In the genomic region with DNA sequence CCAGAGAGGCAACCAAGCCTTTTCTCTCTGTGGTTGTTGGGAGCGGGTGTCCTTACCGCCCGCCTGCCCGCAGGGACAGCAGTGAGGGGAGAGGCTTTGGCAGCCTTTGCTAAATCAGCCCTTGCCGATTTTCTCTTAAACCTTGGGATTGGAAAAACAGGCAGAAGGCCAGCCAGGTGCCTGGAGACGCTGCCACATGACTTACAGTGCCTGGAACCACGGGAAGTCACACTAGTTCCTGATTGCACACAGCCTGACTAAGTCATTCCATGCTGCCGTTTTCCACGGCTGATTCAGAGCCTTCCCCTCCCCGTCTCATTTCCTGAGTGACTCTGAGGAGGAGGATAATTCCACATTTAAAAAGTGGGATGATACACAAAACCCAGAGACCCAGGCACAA, we compare ENCODE assay signal across 11 mouse cellular contexts. TPM values are rescaled to one million over a fixed set of nuclear protein-coding genes. Genes with fewer than 3 reads are reported as not detected.
DNase-seq lines count a peak whose midpoint lies in the region; ATAC-seq and TF ChIP-seq lines count a peak whose summit lies in the region.
"Had no signal": no experiment of that assay in that cellular context is flagged by ENCODE, and none has a peak within 500 bp of the region (broad histone marks: within the 10 kb centered on the region; RNA-seq: fewer than 3 reads in every experiment).

No protein-coding gene starts in this region.

- no peak for TF ChIP-seq CTCF in E14TG2a.4 (conservative IDR thresholded peaks at IDR 0.05; ENCODE audit: low read length)
- TF ChIP-seq CTCF in liver, postnatal 0 days (IDR thresholded peaks at IDR 0.05; ENCODE audit: low read depth), result no peak

- H3K4me3 ChIP-seq in E14TG2a.4 (replicated peaks; ENCODE audit: low read length), result peak overlapping the region; percentile 58
- H3K4me3 ChIP-seq in liver, postnatal 0 days (ENCODE audit: low read depth, low read length), result no peak overlapping the region
- H3K4me3 ChIP-seq in forebrain, embryonic 11.5 days (ENCODE audit: low read depth, low read length), result no peak overlapping the region
- H3K4me3 ChIP-seq: forebrain, embryonic 15.5 days; liver, embryonic 15.5 days had no signal

- H3K36me3 ChIP-seq in E14TG2a.4 (ENCODE audit: insufficient read depth, low read length), result no peaks in the 10 kb centered on the region
- no peaks in the 10 kb centered on the region for H3K36me3 ChIP-seq in liver, postnatal 0 days (replicated peaks; ENCODE audit: insufficient read depth, low read length)
- no peaks in the 10 kb centered on the region for H3K36me3 ChIP-seq in forebrain, embryonic 11.5 days (ENCODE audit: control insufficient read depth, insufficient read depth, low read length)
- H3K36me3 ChIP-seq: forebrain, embryonic 15.5 days; liver, embryonic 15.5 days had no signal

- WGBS in liver, postnatal 0 days (ENCODE audit: insufficient replicate concordance), result 61% methylated on average over 10 of the region's 10 CpGs
- 68% methylated on average over 10 of the region's 10 CpGs for WGBS in forebrain, embryonic 11.5 days

- intact Hi-C loops in heart, postnatal 10 days (cut with DNase I), result no loop called here

- H3K4me2 ChIP-seq in liver, postnatal 0 days (ENCODE audit: low read depth, low read length), result no peak overlapping the region
- no peak overlapping the region for H3K4me2 ChIP-seq in forebrain, embryonic 11.5 days (ENCODE audit: low read depth, low read length, severe bottlenecking)
- H3K4me2 ChIP-seq: forebrain, embryonic 15.5 days; liver, embryonic 15.5 days had no signal

- H3K27ac ChIP-seq in liver, postnatal 0 days (ENCODE audit: low read depth), result no peak overlapping the region
- H3K27ac ChIP-seq in forebrain, embryonic 11.5 days (ENCODE audit: low read depth, low read length), result no peak overlapping the region
- H3K27ac ChIP-seq: forebrain, embryonic 15.5 days; liver, embryonic 15.5 days had no signal

- no peaks in the 10 kb centered on the region for H3K9me3 ChIP-seq in E14TG2a.4 (ENCODE audit: low read length)
- no peaks in the 10 kb centered on the region for H3K9me3 ChIP-seq in liver, postnatal 0 days (ENCODE audit: low read length)
- no peaks in the 10 kb centered on the region for H3K9me3 ChIP-seq in forebrain, embryonic 11.5 days (ENCODE audit: control insufficient read depth, low read length)
- H3K9me3 ChIP-seq: forebrain, embryonic 15.5 days; liver, embryonic 15.5 days had no signal

- no peak for TF ChIP-seq EP300 in liver, postnatal 0 days (IDR thresholded peaks at IDR 0.05; ENCODE audit: low read depth)

- peaks cover 71% of the 10 kb centered on the region for H3K4me1 ChIP-seq in E14TG2a.4 (replicated peaks; ENCODE audit: low read depth, low read length)
- peaks cover 4% of the 10 kb centered on the region; the same call in 1 of the 2 replicates for H3K4me1 ChIP-seq in liver, postnatal 0 days (ENCODE audit: insufficient read depth)
- H3K4me1 ChIP-seq in forebrain, embryonic 11.5 days (replicated peaks; ENCODE audit: control insufficient read depth, insufficient read depth, low read length), result peaks cover 10% of the 10 kb centered on the region; the same call in 1 of the 2 replicates
- H3K4me1 ChIP-seq: liver, embryonic 15.5 days had no signal

- H3K9ac ChIP-seq in liver, postnatal 0 days (replicated peaks), result no peak overlapping the region
- H3K9ac ChIP-seq in forebrain, embryonic 11.5 days (ENCODE audit: low read length), result no peak overlapping the region
- H3K9ac ChIP-seq: forebrain, embryonic 15.5 days; liver, embryonic 15.5 days had no signal

- ATAC-seq in liver, postnatal 0 days, result no peak
- ATAC-seq in forebrain, embryonic 11.5 days (replicated peaks; ENCODE audit: low FRiP score), result no peak
- ATAC-seq: forebrain, embryonic 15.5 days had no signal

- no peaks in the 10 kb centered on the region for H3K27me3 ChIP-seq in E14TG2a.4 (ENCODE audit: insufficient read depth, low read length)
- no peaks in the 10 kb centered on the region for H3K27me3 ChIP-seq in liver, postnatal 0 days (ENCODE audit: insufficient read depth, low read length)
- H3K27me3 ChIP-seq in forebrain, embryonic 11.5 days (ENCODE audit: control insufficient read depth, insufficient read depth, low read length), result no peaks in the 10 kb centered on the region
- H3K27me3 ChIP-seq: forebrain, embryonic 15.5 days; liver, embryonic 15.5 days had no signal

- DNase-seq in heart, adult 8-10 months (ENCODE audit: low spot score), result peak; percentile 40
- no peak for DNase-seq in heart, postnatal 10 days
- peak; percentile 34 to 58 for DNase-seq in cerebellum, postnatal 25 days
- DNase-seq in kidney, adult 9 months, result peak; percentile 75
- DNase-seq in layer of hippocampus, postnatal 14 days (ENCODE audit: low spot score in 2 of 2), result no peak
- DNase-seq in liver, postnatal 0 days, result no peak
- no peak for DNase-seq in forebrain, embryonic 11.5 days (ENCODE audit: low spot score)
- DNase-seq: spleen, adult 18-20 months had no signal

RNA-seq across cellular contexts. Expression of gene Rcan1, which starts 47.3 kb away (rescaled TPM):
- total RNA-seq in heart, adult 8-10 months (2022), result 100 to 1,000 TPM in 1 of 4 experiments, 10 to 100 TPM in 3; 51.0 to 123 (median 71.2) TPM
- total RNA-seq in heart, postnatal 10 days (2021), result 10 to 100 TPM; 87.4 to 90.2 TPM
- 10 to 100 TPM; 39.5 to 40.3 TPM for total RNA-seq in layer of hippocampus, postnatal 14 days (2021)
- polyA plus RNA-seq in liver, postnatal 0 days (2015; fragmentation: Nextera tagmentation; extraction: Ambion mirVana), result 9.9 and 12.0 TPM in 2 replicates
- polyA plus RNA-seq in forebrain, embryonic 11.5 days (2014; fragmentation: Nextera tagmentation; extraction: Ambion mirVana), result 37.4 and 46.9 TPM in 2 replicates

Comparison
In these comparisons a context has a peak if more than half of its experiments do, and no peak if none do; other contexts are left out.
1. DNase-seq: peak in heart, adult 8-10 months (single experiment), cerebellum, postnatal 25 days (2 of 2) and kidney, adult 9 months (single experiment); none in heart, postnatal 10 days (0 of 2), layer of hippocampus, postnatal 14 days (0 of 2), liver, postnatal 0 days (single experiment) and forebrain, embryonic 11.5 days (single experiment).